Mouse (Mus musculus) bone marrow, adult 2 months (tissue): Measurements from ENCODE around the gene Rpl23.

Experiments
- CTCF ChIP-seq: fragments of 200-500 bp; IDR thresholded peaks from 2 replicates; pipeline ENCODE4 v1.5.1; 2011; ENCODE audit warnings: low read length, control low read depth; ENCODE audit not compliant: control insufficient read depth, insufficient read depth
- POLR2A ChIP-seq: fragments of 200-500 bp; IDR thresholded peaks from 2 replicates; pipeline ENCODE4 v1.6.1; 2011; ENCODE audit warnings: low read depth, mild to moderate bottlenecking, control low read depth, low read length, borderline replicate concordance; ENCODE audit not compliant: control insufficient read depth

GRCm38 (mm10) chr11:97812491-97812921, 30.3 kb upstream of the Rpl23 start:
- no peak for TF ChIP-seq CTCF
- TF ChIP-seq POLR2A, result no peak
